Mouse (Mus musculus) embryonic stem cell, embryonic (primary cell): ENCODE results near the gene Yjefn3.

Source experiments
- CTCF ChIA-PET, 4 experiments: fragments of 300-600 bp in 2 of 4; fragments of 350-600 bp in 2 of 4; sonication (Branson Sonifier 250); formaldehyde crosslinking; loops; one replicate each; lab custom pipeline; 2022; ENCODE audit warnings: inconsistent platforms in 2 of 4; lab: Charles Lee
- POLR2A ChIA-PET, 4 experiments: fragments of 300-600 bp in 2 of 4; fragments of 350-600 bp in 2 of 4; sonication (Branson Sonifier 250); formaldehyde crosslinking; loops; one replicate each; lab custom pipeline; 2022; ENCODE audit warnings: antibody characterized with exemption in 4 of 4, inconsistent platforms in 1 of 4; lab: Charles Lee

Yjefn3 gene

GRCm38 (mm10) chr8:69895772-69896451 is 6.6 kb downstream of the Yjefn3 start:
- ChIA-PET POLR2A (interaction anchor here in 2 of 4 experiments (1.0 to 3.8 kb wide), 7 partner anchors 10 to 67 kb away, joined by 3 to 32 read pairs (median 3); partner anchors contain the start of gene Cilp2 (in 1 of the 2)), CTCF (interaction anchor here in 1 of 4 experiments (0.6 to 1.4 kb wide), 2 partner anchors 9 to 14 kb away, joined by 3 read pairs; no protein-coding TSS in a partner anchor)

GRCm38 (mm10) chr8:69894836-69895332 is 7.6 kb downstream of the Yjefn3 start:
- ChIA-PET POLR2A (interaction anchor here in 3 of 4 experiments (0.6 to 3.5 kb wide), 18 partner anchors 9 to 277 kb away, joined by 3 to 31 read pairs (median 4); partner anchors contain the start of genes Ndufa13 (in 2 of the 3), Tssk6 (in 2 of the 3), Yjefn3 (in 2 of the 3) and Tmem161a (in 1 of the 3)), CTCF (interaction anchor here in 3 of 4 experiments (0.7 to 3.3 kb wide), 10 partner anchors 8 to 193 kb away, joined by 3 to 23 read pairs (median 6); partner anchors contain the start of genes Gatad2a (in 1 of the 3), Ndufa13 (in 1 of the 3) and Yjefn3 (in 1 of the 3))

GRCm38 (mm10) chr8:69893863-69894262 is 8.6 kb downstream of the Yjefn3 start:
- CTCF ChIA-PET = interaction anchor here (0.6 to 3.3 kb wide), 27 partner anchors 8 to 467 kb away, joined by 3 to 23 read pairs (median 4); partner anchors contain the start of genes Gatad2a (in 1 of the 4), Lpar2 (in 1 of the 4), Ndufa13 (in 1 of the 4) and Yjefn3 (in 1 of the 4)
- POLR2A ChIA-PET = interaction anchor here (0.6 to 3.5 kb wide), 39 partner anchors 8 to 494 kb away, joined by 3 to 31 read pairs (median 4); partner anchors contain the start of genes Ndufa13 (in 3 of the 4), Yjefn3 (in 3 of the 4), Tssk6 (in 2 of the 4) and Zfp868 (in 2 of the 4)

GRCm38 (mm10) chr8:69890813-69891241 is 11.7 kb downstream of the Yjefn3 start:
- POLR2A ChIA-PET = interaction anchor here in 3 of 4 experiments (0.6 to 2.4 kb wide), 27 partner anchors 9 to 562 kb away, joined by 3 to 17 read pairs (median 4); partner anchors contain the start of genes Ndufa13 (in 2 of the 3), Yjefn3 (in 2 of the 3), Gatad2a (in 1 of the 3) and Lpar2 (in 1 of the 3)

GRCm38 (mm10) chr8:69888902-69889301 is 13.6 kb downstream of the Yjefn3 start:
- CTCF ChIA-PET = interaction anchor here in 1 of 4 experiments (0.9 kb wide), 1 partner anchor 13 kb away, joined by 3 read pairs; no protein-coding TSS in a partner anchor
- POLR2A ChIA-PET = interaction anchor here (0.6 to 1.3 kb wide), 5 partner anchors 9 to 67 kb away, joined by 3 to 6 read pairs (median 3); partner anchors contain the start of gene Lpar2 (in 1 of the 4)

More at GRCm38 (mm10) chr8:69890813-69891241, 11.7 kb downstream of the Yjefn3 start:
- CTCF ChIA-PET = interaction anchor here (0.6 to 2.2 kb wide), 30 partner anchors 11 to 562 kb away, joined by 3 to 15 read pairs (median 4); partner anchors contain the start of genes Yjefn3 (in 2 of the 4), Ndufa13 (in 1 of the 4), Tssk6 (in 1 of the 4) and Zfp868 (in 1 of the 4)

- ChIA-PET POLR2A (interaction anchor here (0.5 to 6.2 kb wide), 9 partner anchors 8 to 263 kb away, joined by 3 to 32 read pairs (median 4); partner anchors contain the start of genes Lpar2 (in 1 of the 4), Ndufa13 (in 1 of the 4), Tssk6 (in 1 of the 4) and Yjefn3 (in 1 of the 4)), CTCF (interaction anchor here in 1 of 4 experiments (0.9 to 1.5 kb wide), 2 partner anchors 13 to 263 kb away, joined by 3 to 5 read pairs; partner anchors contain the start of gene Zfp868)
Observed at GRCm38 (mm10) chr8:69888244-69888866, 14.2 kb downstream of the Yjefn3 start.

- POLR2A ChIA-PET = interaction anchor here in 3 of 4 experiments (0.5 to 6.2 kb wide), 19 partner anchors 8 to 262 kb away, joined by 3 to 32 read pairs (median 4); partner anchors contain the start of genes Lpar2 (in 1 of the 3), Ndufa13 (in 1 of the 3), Tssk6 (in 1 of the 3) and Yjefn3 (in 1 of the 3)
- CTCF ChIA-PET = interaction anchor here in 3 of 4 experiments (0.7 to 1.5 kb wide), 5 partner anchors 9 to 262 kb away, joined by 3 to 7 read pairs (median 4); partner anchors contain the start of gene Zfp868 (in 1 of the 3)
Observed at GRCm38 (mm10) chr8:69887289-69888243, 14.9 kb downstream of the Yjefn3 start, which contains the start of gene Cilp2. Gene Cilp2, minus strand, starts transcription at chr8:69887687.

- ChIA-PET CTCF (interaction anchor here in 3 of 4 experiments (0.6 to 1.7 kb wide), 9 partner anchors 8 to 730 kb away, joined by 3 to 5 read pairs (median 3); partner anchors contain the start of genes Ndufa13 (in 1 of the 3), Yjefn3 (in 1 of the 3) and Zfp868 (in 1 of the 3)), POLR2A (interaction anchor here in 3 of 4 experiments (0.8 to 6.2 kb wide), 17 partner anchors 8 to 259 kb away, joined by 3 to 32 read pairs (median 6); partner anchors contain the start of genes Atp13a1 (in 1 of the 3), Lpar2 (in 1 of the 3), Ndufa13 (in 1 of the 3) and Pbx4 (in 1 of the 3))
Observed at GRCm38 (mm10) chr8:69884141-69884540, 18.4 kb downstream of the Yjefn3 start.

GRCm38 (mm10) chr8:69882833-69883600 is 19.5 kb downstream of the Yjefn3 start:
- ChIA-PET CTCF (interaction anchor here in 3 of 4 experiments (0.6 to 1.7 kb wide), 11 partner anchors 11 to 997 kb away, joined by 3 to 6 read pairs (median 4); partner anchors contain the start of genes Ndufa13 (in 1 of the 3), Yjefn3 (in 1 of the 3) and Zfp868 (in 1 of the 3)), POLR2A (interaction anchor here in 2 of 4 experiments (0.6 to 6.2 kb wide), 22 partner anchors 8 to 308 kb away, joined by 3 to 32 read pairs (median 4); partner anchors contain the start of genes Ndufa13 (in 2 of the 2), Tssk6 (in 2 of the 2), Yjefn3 (in 2 of the 2) and Atp13a1 (in 1 of the 2))

GRCm38 (mm10) chr8:69882021-69882756 is 20.3 kb downstream of the Yjefn3 start:
- ChIA-PET CTCF (interaction anchor here in 2 of 4 experiments (0.6 to 1.7 kb wide), 4 partner anchors 12 to 31 kb away, joined by 3 to 6 read pairs (median 4); partner anchors contain the start of genes Ndufa13 (in 1 of the 2) and Yjefn3 (in 1 of the 2)), POLR2A (interaction anchor here in 3 of 4 experiments (0.6 to 6.2 kb wide), 13 partner anchors 9 to 701 kb away, joined by 3 to 32 read pairs (median 4); partner anchors contain the start of genes Ndufa13 (in 2 of the 3), Yjefn3 (in 2 of the 3), Tssk6 (in 1 of the 3) and Zfp868 (in 1 of the 3))

- ChIA-PET CTCF (interaction anchor here in 1 of 4 experiments (1.7 kb wide), 1 partner anchor 13 kb away, joined by 6 read pairs; no protein-coding TSS in a partner anchor), POLR2A (interaction anchor here in 1 of 4 experiments (1.1 to 1.7 kb wide), 2 partner anchors 10 to 21 kb away, joined by 3 to 4 read pairs; partner anchors contain the start of genes Ndufa13 and Yjefn3)
Observed at GRCm38 (mm10) chr8:69881261-69881865, 21.1 kb downstream of the Yjefn3 start.

GRCm38 (mm10) chr8:69880841-69881240 is 21.7 kb downstream of the Yjefn3 start:
- ChIA-PET CTCF (interaction anchor here in 1 of 4 experiments (1.1 kb wide), 1 partner anchor 10 kb away, joined by 3 read pairs; no protein-coding TSS in a partner anchor), POLR2A (interaction anchor here in 1 of 4 experiments (1.0 kb wide), 2 partner anchors 21 to 23 kb away, joined by 3 read pairs; partner anchors contain the start of genes Ndufa13, Tssk6 and Yjefn3)

- ChIA-PET CTCF (interaction anchor here in 1 of 4 experiments (0.7 to 1.1 kb wide), 3 partner anchors 8 to 29 kb away, joined by 3 to 4 read pairs (median 3); partner anchors contain the start of gene Cilp2), POLR2A (interaction anchor here in 3 of 4 experiments (0.6 to 1.5 kb wide), 7 partner anchors 9 to 59 kb away, joined by 3 to 9 read pairs (median 3); no protein-coding TSS in a partner anchor)
Observed at GRCm38 (mm10) chr8:69879678-69880077, 22.8 kb downstream of the Yjefn3 start.
